Mouse (Mus musculus) ovary, postnatal 10 days (tissue): ENCODE results near the gene Esrrg.

Source experiments
- DNase-seq: peaks from one replicate; pipeline ENCODE4 v3.0.0; 2022; ENCODE audit warnings: low spot score

Gene Esrrg

GRCm38 (mm10) chr1:187770234-187770633 lies 161.6 kb downstream of the Esrrg start:
- no peak for DNase-seq

DNA sequence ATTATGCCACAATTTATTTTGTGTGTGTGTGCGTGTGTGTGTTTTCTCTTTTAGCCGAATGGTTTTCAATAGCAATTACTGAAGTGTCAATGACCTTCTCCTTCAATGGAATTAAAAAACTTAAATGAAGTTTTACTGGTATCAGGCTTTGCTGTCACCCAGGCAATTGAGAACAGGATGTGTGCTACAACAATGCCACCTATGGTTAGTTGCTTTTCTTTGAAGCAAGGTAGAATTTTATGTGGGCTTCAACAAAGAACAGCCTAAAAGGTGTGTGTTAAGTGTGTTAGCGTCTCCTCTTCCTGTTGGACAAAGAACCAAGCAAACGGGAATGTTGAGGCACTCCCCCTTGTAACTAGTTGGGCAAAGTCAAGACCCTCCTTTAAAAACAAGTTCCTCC lies 162.5 kb downstream of the Esrrg start:
- no peak for DNase-seq

DNA sequence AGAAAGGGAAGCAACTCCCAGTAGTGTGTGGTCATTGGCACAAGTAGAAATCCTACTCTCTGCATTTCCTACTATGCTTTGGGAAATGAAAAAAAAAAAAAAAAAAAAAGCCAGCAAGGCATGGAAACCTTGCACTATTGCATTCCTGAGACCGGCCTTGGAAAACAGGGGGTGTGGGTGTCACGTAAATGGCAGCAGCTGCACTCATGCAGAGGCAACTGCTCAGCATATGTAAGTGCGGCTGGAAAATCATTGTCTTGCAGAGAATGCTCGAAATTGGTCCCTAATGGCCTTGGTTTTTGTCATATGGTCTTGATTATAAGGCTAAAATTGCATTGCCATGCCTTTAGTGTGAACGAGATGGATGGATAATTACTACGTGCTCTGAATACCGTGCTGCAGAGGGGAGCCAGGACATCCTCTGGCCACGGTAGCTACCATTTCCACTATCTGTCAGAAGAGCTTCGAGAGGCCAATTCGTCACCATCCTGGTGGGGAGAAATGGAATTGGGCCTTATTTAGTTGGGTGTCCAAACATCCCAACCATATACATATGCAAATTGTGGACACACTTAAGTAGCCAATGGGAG lies 171.1 kb downstream of the Esrrg start:
- DNase-seq: no peak

DNA sequence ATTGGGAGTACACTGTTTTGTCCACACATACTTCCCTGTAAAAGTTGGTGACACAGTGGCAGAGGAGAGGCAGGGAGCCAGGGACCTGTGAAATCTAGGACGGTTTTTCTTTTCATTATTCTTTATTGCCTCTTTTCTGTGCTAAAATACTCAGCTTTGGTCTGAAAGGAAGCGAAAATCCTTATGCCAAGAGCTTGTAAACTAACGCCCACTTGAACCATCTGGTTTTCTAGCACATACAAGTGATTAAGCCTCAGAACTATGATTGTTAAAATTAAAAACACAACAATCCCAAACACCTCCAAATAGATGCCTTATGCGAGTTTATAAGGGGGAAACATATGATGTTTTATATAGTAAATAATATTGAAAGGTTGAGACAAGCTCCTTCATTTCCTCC lies 176.6 kb downstream of the Esrrg start:
- DNase-seq: no peak

DNA sequence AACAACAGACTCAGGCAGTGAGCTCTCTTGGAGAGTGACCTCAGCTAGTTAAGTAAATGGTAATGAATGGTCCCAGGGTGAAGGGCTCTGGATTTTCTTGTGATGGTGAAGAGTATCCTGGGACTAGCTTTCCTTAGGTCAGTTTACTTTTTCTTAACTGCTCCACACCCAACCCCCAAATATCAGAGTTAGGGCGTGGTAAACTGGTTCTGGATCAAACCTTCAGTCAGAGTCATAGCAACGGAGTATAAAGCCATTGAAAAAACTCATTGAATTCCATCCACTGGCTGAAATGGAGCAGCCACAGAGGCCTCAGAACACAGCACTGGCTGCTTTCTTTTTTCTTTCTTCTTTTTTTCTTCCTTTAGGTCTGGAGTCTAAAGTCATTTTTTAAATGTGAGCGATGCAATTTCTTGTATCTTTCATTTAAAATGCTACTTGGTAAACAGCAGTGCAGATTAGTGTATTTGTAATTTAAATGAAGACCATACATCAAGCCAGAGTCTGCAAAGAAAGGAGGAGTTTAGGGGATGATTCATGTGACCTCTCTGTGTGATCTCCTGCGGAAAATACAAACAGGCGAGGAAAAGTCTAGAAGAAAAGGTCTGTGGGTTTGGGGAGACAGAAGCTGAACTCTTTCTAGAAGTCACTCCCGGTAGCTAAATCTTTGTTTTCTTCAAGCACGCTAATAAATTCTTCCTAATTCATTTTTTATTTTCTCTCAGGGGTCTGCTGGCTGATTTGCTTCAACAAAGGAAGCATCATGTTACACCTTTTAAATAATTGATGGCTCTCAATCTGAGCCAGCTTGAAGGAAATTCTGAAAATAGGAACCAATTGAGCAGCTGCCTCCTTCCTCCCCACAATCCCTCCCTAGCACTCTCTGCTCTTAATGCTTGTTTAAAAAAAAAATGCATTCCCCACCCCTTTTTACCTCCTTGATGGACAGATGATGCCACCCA lies 178.7 kb downstream of the Esrrg start:
- no peak for DNase-seq

GRCm38 (mm10) chr1:187794240-187794930 lies 185.8 kb downstream of the Esrrg start:
- DNase-seq: no peak

DNA sequence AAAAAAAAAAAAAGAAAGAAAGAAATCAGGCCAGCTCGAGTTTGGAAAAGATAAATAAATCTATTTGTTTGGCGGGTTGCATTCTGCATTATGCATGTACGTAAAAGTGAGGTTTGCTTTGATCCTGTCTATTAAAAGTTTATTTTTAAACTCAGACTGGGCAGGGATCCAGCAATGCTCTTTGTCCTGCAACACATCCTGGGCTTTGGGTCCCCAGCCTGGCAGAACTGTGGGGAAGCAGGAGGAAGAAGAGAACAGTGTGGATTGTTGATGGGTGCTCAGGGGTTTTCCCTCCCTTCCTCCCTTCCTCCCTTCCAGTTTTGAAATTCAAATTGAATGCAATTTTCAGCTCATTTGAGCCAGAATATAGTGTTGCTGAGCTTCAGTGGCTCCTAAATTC lies 187.0 kb downstream of the Esrrg start:
- DNase-seq: no peak

- no peak for DNase-seq
Observed at GRCm38 (mm10) chr1:187799300-187799699, 190.7 kb downstream of the Esrrg start.

GRCm38 (mm10) chr1:187800761-187801160 lies 192.2 kb downstream of the Esrrg start:
- DNase-seq: no peak

DNA sequence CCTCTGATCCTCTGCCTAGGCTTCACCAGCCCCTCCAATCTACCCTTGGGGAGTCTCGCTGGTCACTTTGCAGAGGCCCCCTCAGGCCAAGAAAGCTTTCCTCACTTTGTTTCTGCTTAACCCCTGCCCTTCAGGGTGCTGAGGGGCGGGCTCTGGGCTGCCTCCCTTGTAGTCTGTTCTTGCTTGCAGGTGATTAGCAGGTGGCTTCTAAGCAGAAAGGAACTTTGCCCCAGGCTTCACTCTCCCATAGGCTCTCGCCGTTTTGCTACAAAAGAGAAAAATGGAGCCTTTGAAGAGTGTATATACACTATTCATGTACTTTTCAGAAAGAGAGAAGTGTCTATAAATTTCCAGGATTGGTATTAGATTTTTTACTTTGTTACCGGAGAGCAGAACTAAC lies 195.0 kb downstream of the Esrrg start:
- DNase-seq: no peak

DNA sequence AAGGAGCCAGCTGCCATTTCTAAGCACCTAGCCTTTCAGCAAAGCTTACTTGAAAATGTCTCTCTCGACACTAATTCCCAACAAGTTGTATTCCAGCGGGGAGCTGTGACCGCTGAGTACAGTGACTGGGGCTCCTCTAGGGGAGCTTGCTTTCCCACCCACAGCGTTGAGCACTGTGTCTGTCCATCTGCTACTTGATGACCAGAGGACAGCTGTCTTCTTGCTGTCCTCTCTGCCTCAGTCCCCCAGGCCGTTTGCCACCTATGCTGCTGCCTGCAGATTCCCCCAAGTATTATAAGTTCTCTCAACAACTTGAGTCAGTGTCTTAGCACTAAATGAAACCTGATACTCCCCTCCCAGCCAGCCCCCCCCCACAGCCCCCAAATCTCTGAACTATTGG lies 195.4 kb downstream of the Esrrg start:
- no peak for DNase-seq

DNA sequence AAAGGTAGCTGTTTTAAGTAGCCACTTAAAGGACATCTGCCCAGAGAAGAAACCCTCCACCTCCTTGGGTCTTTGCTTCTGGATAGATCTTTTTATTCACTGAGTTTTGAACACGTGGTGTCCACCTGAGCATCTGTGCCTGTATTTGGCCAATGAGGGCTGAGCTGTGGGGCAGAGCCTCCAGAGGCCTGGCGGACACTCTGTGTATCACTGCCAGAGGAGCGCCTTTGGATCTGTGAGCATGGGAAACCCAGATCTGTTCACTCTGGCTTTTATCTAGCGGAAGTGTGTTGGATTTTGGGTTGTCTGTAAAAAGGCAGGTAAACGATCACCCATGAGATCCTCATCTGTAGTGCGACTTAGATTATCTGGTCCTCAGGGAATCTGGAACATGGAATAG lies 196.4 kb downstream of the Esrrg start:
- no peak for DNase-seq

DNA sequence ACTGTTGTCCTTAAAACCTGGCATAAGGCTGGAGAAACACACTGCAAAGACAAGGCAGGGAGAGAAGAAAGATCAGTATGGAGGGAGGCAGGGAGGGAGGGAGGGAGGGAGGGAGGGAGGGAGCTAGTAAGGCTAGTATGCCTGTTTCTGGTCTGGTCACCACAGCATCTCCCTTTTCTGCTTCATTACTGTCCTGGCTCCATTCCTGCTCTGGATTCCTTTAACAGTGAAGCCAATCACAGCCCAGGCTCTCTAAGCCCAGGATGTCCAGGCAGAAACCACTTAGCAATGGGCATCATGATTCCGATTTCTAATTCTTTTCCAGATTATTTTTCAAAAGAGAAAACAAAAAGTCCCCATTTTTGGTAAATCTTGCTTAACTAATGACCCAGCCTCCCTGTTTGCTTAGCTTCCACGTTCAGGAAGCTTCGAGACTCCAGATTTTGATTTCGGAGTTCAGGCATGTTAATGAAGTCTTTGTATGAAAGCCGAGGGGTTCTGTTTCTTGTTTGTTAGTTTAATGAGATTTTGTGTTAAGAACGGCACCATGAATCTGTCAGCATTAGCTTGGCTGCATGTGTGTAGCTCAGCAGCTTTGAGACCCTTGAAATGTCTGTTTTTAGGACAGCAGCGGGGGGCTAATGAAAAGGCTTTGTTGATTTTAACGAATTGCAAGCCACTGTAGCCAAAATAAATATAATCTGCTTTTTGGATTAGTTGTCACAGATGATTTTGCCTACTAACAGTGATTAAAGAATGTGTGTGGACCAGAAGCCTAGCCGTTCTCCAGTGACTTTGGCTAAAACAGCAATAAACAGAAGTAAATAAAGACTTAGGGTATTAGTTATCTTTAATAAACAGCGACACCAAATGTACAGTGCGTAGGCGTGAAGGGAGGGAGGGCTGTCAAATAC lies 199.1 kb downstream of the Esrrg start:
- DNase-seq: no peak

DNA sequence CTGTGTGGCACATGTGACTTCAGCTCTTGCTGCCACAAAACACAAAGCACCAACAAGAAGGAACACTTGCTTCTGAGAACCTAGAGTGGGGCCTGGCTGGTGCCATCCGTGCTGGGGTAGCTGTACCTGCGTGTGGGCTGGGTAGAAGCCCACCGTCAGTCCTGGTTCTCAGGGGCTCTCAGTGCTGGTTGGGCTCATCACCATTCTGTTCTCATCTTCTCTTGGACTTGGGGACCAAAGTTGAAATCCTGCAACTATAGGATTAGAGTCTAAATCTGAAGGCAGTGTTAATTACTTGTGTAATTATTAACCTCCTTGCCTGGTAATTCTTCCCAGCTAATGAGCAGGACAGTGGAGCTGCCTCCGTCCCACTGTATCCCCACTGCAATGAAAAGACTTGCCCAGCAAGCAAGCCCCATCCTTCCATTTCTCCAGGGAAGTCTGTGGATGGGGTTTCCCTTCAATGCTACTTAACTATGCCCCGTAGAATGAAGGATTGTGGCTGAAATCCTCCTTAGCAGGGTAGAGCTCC lies 199.9 kb downstream of the Esrrg start:
- no peak for DNase-seq

DNA sequence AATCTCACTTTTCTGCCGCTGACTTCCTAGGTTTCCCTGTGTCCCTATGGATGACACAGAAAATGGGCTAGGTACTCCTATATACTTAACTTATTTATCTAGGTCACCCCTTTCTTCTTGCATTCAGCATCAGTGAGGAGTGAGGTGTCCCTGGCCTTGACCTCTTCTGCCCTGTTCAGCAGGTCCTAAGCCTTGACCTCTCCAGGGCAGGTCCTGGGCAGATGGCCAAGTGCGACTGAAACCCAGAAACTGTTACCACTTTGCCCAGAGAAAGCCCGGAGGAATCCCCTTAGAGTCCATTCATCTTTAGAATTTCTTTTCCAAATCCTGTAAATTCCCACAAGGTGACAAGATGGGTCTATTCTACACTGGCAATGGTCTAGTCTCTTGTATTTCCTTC lies 201.0 kb downstream of the Esrrg start:
- no peak for DNase-seq

DNA sequence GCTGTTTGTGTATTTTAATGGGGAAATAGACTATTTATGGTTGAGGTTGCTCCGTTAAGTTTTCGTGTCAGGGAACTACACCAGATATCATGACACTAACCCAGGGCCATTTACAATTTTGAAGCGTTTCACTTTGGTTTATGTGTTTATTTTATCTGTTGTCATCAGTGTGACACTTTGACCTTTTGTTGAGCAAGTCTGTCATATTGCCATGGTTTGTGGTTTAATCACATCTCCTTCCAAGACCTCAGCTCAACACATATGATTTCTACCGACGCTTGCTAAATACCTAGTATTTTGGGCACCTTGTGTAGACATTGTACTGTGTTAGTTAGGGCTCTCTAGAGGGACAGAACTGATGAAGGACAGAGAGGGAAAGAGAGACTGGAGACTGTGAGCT lies 210.8 kb downstream of the Esrrg start:
- DNase-seq: no peak

DNA sequence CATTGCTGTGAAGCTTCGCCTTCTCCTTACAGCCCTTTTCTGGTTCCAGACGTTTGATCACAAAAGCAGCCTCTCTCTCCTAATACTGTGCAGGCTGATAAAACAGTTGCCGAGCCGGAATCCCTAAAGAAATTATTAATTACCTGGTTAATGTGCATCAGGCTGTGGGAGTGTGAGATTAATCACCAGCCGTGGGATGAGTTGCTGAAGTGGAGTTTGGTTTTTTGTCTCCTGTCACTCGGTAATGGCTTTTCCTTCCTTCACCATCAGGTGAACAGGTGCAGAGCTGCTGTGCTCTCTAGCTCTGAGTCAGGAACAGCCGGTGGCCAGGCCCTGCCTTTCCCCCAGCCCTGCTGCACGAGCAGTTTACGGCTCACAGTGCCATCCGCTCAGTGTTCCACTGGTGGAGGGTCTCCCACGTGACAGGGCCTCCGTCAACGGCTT lies 212.8 kb downstream of the Esrrg start:
- no peak for DNase-seq

DNA sequence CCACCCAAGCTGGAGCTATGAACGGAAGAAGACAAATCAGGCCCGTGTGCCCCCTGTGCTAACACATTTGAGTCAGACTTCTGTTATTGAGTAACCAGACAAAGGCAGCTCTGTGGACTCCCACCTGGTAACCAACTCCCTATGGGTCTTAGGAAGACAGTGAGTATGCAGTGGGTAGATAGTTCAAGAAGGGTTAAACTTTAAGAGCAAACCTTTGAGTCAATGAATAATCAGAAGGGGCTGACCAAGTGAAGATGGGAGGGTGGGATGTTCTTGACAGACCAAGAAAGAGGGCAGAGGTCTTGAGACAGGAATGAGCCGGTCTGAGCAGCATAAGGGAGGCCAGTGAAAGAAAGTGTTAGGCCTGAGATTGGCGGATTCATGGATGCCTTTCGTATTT lies 214.8 kb downstream of the Esrrg start:
- DNase-seq: no peak

DNA sequence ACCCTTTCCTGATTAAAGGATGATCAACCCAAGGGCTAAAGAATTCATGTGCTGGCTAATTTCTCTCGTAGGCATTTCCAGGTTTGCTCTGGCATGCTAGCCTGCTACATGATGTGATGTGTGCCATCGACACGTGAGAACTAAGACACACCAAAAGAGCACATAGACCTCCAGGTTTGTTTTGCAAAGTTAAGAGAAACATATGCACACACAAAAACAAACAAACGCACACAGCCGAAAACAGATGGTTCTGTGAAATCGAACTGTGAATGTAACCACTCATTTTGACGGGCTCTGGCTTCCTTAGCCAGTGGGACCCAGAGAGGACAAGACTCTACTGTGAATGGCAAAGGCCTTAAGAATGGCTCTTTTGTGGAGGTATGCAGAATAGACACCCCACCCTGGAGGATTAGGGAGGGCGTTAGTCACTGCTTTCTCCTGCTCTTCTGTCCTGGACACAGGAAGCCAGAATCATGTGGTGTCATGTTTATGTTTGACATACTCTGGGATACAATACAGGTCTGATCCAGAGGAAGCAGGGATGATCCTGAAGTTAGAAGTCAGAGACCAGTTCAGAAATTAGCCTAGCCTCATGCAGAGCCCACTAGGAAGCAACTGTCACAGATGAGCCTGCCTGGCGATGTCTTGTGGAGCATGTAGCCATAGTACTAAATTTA lies 217.0 kb downstream of the Esrrg start:
- DNase-seq: no peak

DNA sequence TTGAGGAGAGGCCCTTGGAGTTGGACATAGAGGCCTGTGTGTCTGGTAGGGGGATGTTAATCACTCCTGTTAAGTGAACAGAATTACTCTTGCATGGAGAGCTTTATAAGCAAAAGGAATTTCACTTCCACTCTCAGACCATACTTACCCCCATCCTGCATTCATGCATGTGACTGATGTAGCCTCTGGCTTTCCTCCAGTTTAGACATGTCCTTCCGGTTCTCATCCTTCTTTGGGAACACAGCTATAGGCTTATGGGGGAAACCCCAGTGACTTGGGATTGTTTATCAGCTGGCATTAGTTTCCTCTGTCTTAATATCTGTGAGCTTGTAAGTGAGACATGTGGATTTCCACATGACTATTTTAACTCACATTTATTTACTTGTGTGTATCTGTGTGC lies 217.5 kb downstream of the Esrrg start:
- no peak for DNase-seq

DNA sequence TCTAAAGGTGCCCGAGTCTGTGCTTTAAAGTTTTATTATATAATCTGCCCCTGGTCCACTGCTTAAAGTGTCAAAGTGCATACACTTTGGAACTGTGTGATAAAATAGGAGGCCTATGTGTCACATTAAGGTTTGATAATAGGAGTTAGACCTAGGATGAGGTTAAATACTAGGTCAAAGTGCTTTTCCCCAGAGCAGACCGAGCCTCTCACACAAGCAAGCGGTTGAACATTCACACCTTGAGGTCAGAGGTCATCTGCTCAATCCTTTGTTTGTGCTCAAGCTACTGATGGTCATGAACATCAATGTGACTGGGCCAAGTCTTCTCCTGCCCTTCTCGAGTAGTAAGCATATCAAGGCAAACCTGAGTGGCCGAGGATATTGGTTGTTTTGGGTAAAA lies 218.3 kb downstream of the Esrrg start:
- DNase-seq: no peak
